Mouse (Mus musculus) E14TG2a.4 (cell line): ENCODE data around the gene Ypel2.

Experiments used
- H3K27me3 ChIP-seq: 2 replicates; pipeline ENCODE4 v1.6.1; 2014; ENCODE audit warnings: low read length, control low read depth; ENCODE audit not compliant: insufficient read depth
- H3K36me3 ChIP-seq: 2 replicates; pipeline ENCODE4 v1.6.1; 2014; ENCODE audit warnings: low read length, control low read depth; ENCODE audit not compliant: insufficient read depth
- H3K4me1 ChIP-seq: replicated peaks from 2 replicates; pipeline ENCODE4 v1.6.1; 2014; ENCODE audit warnings: low read depth, low read length, control low read depth
- H3K4me3 ChIP-seq: replicated peaks from 2 replicates; pipeline ENCODE4 v1.5.1; 2014; ENCODE audit warnings: mild to moderate bottlenecking, low read length
- H3K9me3 ChIP-seq: 2 replicates; pipeline ENCODE4 v1.6.1; 2014; ENCODE audit warnings: low read length, control low read depth
- CTCF ChIP-seq: conservative IDR thresholded peaks from 2 replicates; pipeline ENCODE4 v1.5.1; 2014; ENCODE audit warnings: low read length
- NANOG ChIP-seq: IDR thresholded peaks from 2 replicates; pipeline ENCODE4 v1.6.1; 2014; ENCODE audit warnings: borderline replicate concordance, low read length, mixed read lengths
- POU5F1 ChIP-seq: IDR thresholded peaks from 2 replicates; pipeline ENCODE4 v1.6.1; 2014; ENCODE audit warnings: low read length, borderline replicate concordance

The Ypel2 gene

GRCm38 (mm10) chr11:86939503-86939902, 54.0 kb downstream of the Ypel2 start:
- H3K36me3 ChIP-seq = peaks cover 30% of the 10 kb centered on the region
- H3K9me3 ChIP-seq = no peaks in the 10 kb centered on the region
- peaks cover 29% of the 10 kb centered on the region for H3K4me1 ChIP-seq
- TF ChIP-seq CTCF (no peak), NANOG (no peak), POU5F1 (no peak)
- no peaks in the 10 kb centered on the region for H3K27me3 ChIP-seq
- no peak overlapping the region for H3K4me3 ChIP-seq

GRCm38 (mm10) chr11:86938551-86938950, 55.0 kb downstream of the Ypel2 start:
- no peaks in the 10 kb centered on the region for H3K9me3 ChIP-seq
- no peak overlapping the region for H3K4me3 ChIP-seq
- H3K4me1 ChIP-seq = peaks cover 29% of the 10 kb centered on the region
- no peaks in the 10 kb centered on the region for H3K27me3 ChIP-seq
- TF ChIP-seq NANOG (no peak), POU5F1 (no peak), CTCF (no peak)
- H3K36me3 ChIP-seq = peaks cover 22% of the 10 kb centered on the region

DNA sequence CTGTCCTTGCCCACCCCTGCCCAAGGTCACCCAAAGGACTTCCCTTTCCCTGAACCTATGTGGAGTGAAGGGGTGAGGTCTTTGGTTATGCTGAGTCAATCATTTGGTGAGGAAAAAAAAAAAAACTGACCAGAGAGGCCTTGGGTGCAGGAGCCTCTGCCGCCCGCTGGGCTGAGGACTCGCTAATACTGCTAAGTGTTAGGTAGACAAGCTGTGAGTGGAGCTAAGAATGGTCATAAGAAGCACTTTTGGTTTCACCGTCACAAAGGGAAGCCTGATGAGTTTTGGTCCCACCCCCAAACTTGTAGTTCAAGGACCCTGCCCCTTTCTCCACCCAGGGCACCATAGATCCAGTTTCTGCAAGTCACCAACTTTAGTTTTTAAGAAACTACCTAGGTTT, 55.4 kb downstream of the Ypel2 start:
- Histone ChIP-seq H3K4me3 (no peak overlapping the region), H3K36me3 (peaks cover 19% of the 10 kb centered on the region), H3K4me1 (peaks cover 29% of the 10 kb centered on the region), H3K27me3 (no peaks in the 10 kb centered on the region), H3K9me3 (no peaks in the 10 kb centered on the region)
- TF ChIP-seq CTCF (no peak), POU5F1 (no peak), NANOG (no peak)

DNA sequence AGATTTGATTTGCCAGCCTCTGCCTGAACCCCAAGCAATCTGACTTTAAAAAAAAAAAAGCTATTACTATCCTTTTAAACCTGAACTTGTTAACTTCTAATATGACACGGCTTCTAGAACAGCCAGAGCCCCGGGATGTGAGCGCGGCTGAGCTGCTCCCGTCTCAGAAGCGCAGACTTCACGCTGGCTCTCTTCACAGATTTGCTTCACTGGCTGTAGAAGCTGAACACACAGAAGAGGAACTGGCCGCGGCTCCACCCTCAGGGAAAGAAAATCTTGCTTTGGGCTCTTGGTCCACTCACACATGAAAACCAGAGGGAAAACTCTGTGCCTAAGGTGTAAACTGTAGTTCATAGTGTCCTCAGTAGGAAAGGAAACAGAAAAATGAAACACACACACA, 56.6 kb downstream of the Ypel2 start:
- peaks cover 17% of the 10 kb centered on the region for H3K36me3 ChIP-seq
- no peaks in the 10 kb centered on the region for H3K9me3 ChIP-seq
- H3K4me3 ChIP-seq = no peak overlapping the region
- no peak for TF ChIP-seq CTCF
- TF ChIP-seq POU5F1 = no peak
- no peak for TF ChIP-seq NANOG
- peaks cover 29% of the 10 kb centered on the region for H3K4me1 ChIP-seq
- no peaks in the 10 kb centered on the region for H3K27me3 ChIP-seq

- peaks cover 3% of the 10 kb centered on the region for H3K36me3 ChIP-seq
- no peak overlapping the region for H3K4me3 ChIP-seq
- no peaks in the 10 kb centered on the region for H3K27me3 ChIP-seq
- H3K9me3 ChIP-seq = no peaks in the 10 kb centered on the region
- peaks cover 29% of the 10 kb centered on the region for H3K4me1 ChIP-seq
- no peak for TF ChIP-seq POU5F1
- TF ChIP-seq NANOG = no peak; the same call in 1 of the 2 replicates
- TF ChIP-seq CTCF = no peak
Measured at GRCm38 (mm10) chr11:86934895-86935294, 58.6 kb downstream of the Ypel2 start.

- Histone ChIP-seq H3K9me3 (no peaks in the 10 kb centered on the region), H3K4me1 (peaks cover 8% of the 10 kb centered on the region; the same call in 1 of the 2 replicates), H3K4me3 (no peak overlapping the region), H3K36me3 (no peaks in the 10 kb centered on the region), H3K27me3 (peaks cover 4% of the 10 kb centered on the region; the same call in 1 of the 2 replicates)
- TF ChIP-seq NANOG (no peak), CTCF (no peak), POU5F1 (no peak)
Measured at GRCm38 (mm10) chr11:86932201-86932600, 61.3 kb downstream of the Ypel2 start.

GRCm38 (mm10) chr11:86930636-86931180, 62.8 kb downstream of the Ypel2 start:
- H3K4me1 ChIP-seq = peaks cover 4% of the 10 kb centered on the region; the same call in 1 of the 2 replicates
- no peaks in the 10 kb centered on the region for H3K9me3 ChIP-seq
- no peak overlapping the region for H3K4me3 ChIP-seq
- peaks cover 9% of the 10 kb centered on the region; the same call in 1 of the 2 replicates for H3K27me3 ChIP-seq
- no peaks in the 10 kb centered on the region for H3K36me3 ChIP-seq
- no peak for TF ChIP-seq NANOG
- no peak for TF ChIP-seq POU5F1
- no peak for TF ChIP-seq CTCF

DNA sequence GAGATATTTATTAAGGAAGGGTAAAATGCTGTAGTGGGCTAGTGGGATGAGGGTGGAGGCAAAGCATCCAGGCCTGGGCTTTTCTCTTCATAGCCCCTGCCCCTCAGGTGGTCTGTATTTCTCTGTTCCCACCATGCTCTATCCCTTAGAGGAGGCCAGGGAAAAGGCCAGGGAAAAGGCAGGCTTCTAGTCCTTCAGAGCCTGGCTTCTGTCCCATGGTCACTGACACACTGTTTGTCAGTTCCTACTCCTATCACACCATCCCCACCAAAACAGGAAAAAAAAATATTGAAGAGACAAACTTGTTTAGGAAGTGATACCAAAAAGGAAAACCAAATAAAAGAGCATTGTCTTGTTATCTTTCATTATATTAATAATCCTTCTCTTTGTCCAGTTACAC, 63.5 kb downstream of the Ypel2 start:
- Histone ChIP-seq H3K36me3 (no peaks in the 10 kb centered on the region), H3K4me1 (peaks cover 4% of the 10 kb centered on the region; the same call in 1 of the 2 replicates), H3K9me3 (no peaks in the 10 kb centered on the region), H3K4me3 (no peak overlapping the region), H3K27me3 (peaks cover 10% of the 10 kb centered on the region; the same call in 1 of the 2 replicates)
- TF ChIP-seq NANOG (no peak), POU5F1 (no peak), CTCF (no peak)

- H3K27me3 ChIP-seq = peaks cover 10% of the 10 kb centered on the region; the same call in 1 of the 2 replicates
- H3K9me3 ChIP-seq = no peaks in the 10 kb centered on the region
- peaks cover under 1% of the 10 kb centered on the region; the same call in 1 of the 2 replicates for H3K4me1 ChIP-seq
- H3K36me3 ChIP-seq = no peaks in the 10 kb centered on the region
- no peak overlapping the region for H3K4me3 ChIP-seq
- TF ChIP-seq NANOG (no peak), CTCF (no peak), POU5F1 (no peak)
Measured at GRCm38 (mm10) chr11:86929531-86929930, 64.0 kb downstream of the Ypel2 start.
